Mouse (Mus musculus) embryonic facial prominence, embryonic 10.5 days (tissue): Measurements from ENCODE around the gene Gm9495. TPM values are rescaled to one million over a fixed set of nuclear protein-coding genes. Genes with fewer than 3 reads are reported as not detected.
"Not testable (repeated sequence)": the region's sequence is repeated elsewhere in the genome, so short reads cannot be mapped to it uniquely, and the experiment has no call there.

Experiments
- DNase-seq: peaks from one replicate; pipeline ENCODE4 v3.0.0-alpha.2; 2017; ENCODE audit warnings: low spot score
- H3K27ac ChIP-seq: fragments of 300-500 bp; sonication (generic); replicated peaks from 2 replicates; pipeline ENCODE4 v1.5.1; 2016; ENCODE audit warnings: mild to moderate bottlenecking
- H3K27me3 ChIP-seq: fragments of 300-500 bp; sonication (generic); replicated peaks from 2 replicates; pipeline ENCODE4 v1.6.1; 2016; ENCODE audit warnings: low read depth, mild to moderate bottlenecking; ENCODE audit not compliant: poor library complexity, severe bottlenecking
- H3K36me3 ChIP-seq: fragments of 300-500 bp; sonication (generic); replicated peaks from 2 replicates; pipeline ENCODE4 v1.6.1; 2016; ENCODE audit warnings: mild to moderate bottlenecking, moderate library complexity
- H3K4me1 ChIP-seq: fragments of 300-500 bp; sonication (generic); 2 replicates; pipeline ENCODE4 v1.6.1; 2016
- H3K4me3 ChIP-seq: fragments of 300-500 bp; sonication (generic); 2 replicates; pipeline ENCODE4 v1.5.1; 2016; ENCODE audit warnings: mild to moderate bottlenecking, moderate library complexity
- H3K9me3 ChIP-seq: fragments of 300-500 bp; sonication (generic); 2 replicates; pipeline ENCODE4 v1.6.1; 2016; ENCODE audit warnings: mild to moderate bottlenecking
- WGBS: fragments of 180-500 bp; shearing (Covaris S2); methylation state at CpG from one replicate; pipeline ENCODE4 v1.1.7; 2016; 5-methylcytosine and 5-hydroxymethylcytosine counted together
- polyA plus RNA-seq: library from polyadenylated mRNA; unstranded; fragments of >200 nt; fragmentation: Nextera tagmentation; extraction: Ambion mirVana; gene quantifications from 2 replicates; pipeline ENCODE4 v1.2.1, GENCODE M21; 2016

Gm9495 gene
- polyA plus RNA-seq = not detected in 2 replicates

DNA sequence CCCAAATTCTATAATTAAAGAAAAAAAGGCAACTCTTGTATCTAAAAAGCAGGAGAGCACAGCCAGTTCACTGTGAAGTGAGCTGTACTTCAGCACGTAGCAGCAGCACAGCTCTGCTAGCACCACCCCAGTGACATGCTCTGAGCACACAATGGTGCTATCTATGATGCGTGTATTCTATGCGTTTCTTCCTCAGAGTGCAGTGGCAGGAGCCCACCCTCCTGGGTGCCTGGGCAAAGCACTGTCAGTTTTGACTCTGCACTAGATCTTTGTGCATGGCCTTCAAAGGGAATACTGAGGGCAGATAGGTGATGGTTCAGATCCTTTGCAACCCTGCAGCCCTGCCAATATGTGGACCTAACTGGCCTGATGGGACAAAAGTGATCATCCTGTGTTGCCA lies at the start of gene Gm9495:
Gm9495 (minus strand) TSS at position 101 of the 400 bp plus-strand sequence.
- not testable (repeated sequence) for H3K4me1 ChIP-seq, H3K27me3 ChIP-seq, H3K9me3 ChIP-seq, H3K36me3 ChIP-seq, DNase-seq, H3K27ac ChIP-seq, H3K4me3 ChIP-seq
- 94% methylated on average over 3 of the region's 3 CpGs for WGBS

- H3K36me3 ChIP-seq, H3K27me3 ChIP-seq, H3K9me3 ChIP-seq, DNase-seq, H3K27ac ChIP-seq, H3K4me1 ChIP-seq, H3K4me3 ChIP-seq: not testable (repeated sequence)
- WGBS = 86% methylated on average over 3 of the region's 3 CpGs
Observed at GRCm38 (mm10) chr8:69474946-69475345, 21.6 kb upstream of the Gm9495 start.

DNA sequence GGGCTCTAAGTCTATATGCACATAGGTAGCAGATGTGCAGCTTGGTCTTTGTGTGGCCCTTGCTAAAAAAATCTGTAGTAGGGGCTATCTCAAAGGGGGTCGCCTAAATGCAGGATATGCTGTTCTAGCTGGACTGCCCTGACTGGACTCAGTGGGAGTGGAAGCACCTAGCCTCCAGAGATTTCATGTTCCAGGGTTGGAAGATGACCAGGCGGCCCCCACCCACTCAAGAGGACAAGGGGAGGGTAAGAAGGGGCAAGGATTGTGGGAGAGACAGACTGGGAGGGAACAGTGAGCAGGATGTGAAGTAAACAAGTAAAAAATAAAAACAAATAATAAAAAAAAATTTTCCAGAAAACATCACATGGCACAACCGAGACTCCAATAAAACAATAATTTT lies 33.3 kb downstream of the Gm9495 start:
- not testable (repeated sequence) for DNase-seq, H3K9me3 ChIP-seq, H3K27me3 ChIP-seq, H3K36me3 ChIP-seq, H3K27ac ChIP-seq, H3K4me1 ChIP-seq, H3K4me3 ChIP-seq
- WGBS = 81% methylated on average over 3 of the region's 3 CpGs

GRCm38 (mm10) chr8:69414326-69414725 lies 39.0 kb downstream of the Gm9495 start:
- H3K27me3 ChIP-seq = no peaks in the 10 kb centered on the region
- no peak for DNase-seq

GRCm38 (mm10) chr8:69404768-69405167 lies 48.6 kb downstream of the Gm9495 start:
- Histone ChIP-seq H3K36me3 (no peaks in the 10 kb centered on the region), H3K27me3 (no peaks in the 10 kb centered on the region), H3K9me3 (peaks cover 3% of the 10 kb centered on the region; the same call in 1 of the 2 replicates), H3K4me1 (peaks cover under 1% of the 10 kb centered on the region; the same call in 1 of the 2 replicates), H3K4me3 (no peak overlapping the region), H3K27ac (no peak overlapping the region)
- 92% methylated on average over 6 of the region's 6 CpGs for WGBS
- no peak for DNase-seq

More at GRCm38 (mm10) chr8:69414326-69414725, 39.0 kb downstream of the Gm9495 start:
- Histone ChIP-seq H3K36me3 (no peaks in the 10 kb centered on the region), H3K4me3 (no peak overlapping the region), H3K4me1 (no peaks in the 10 kb centered on the region), H3K9me3 (no peaks in the 10 kb centered on the region), H3K27ac (no peak overlapping the region)
- 89% methylated on average over 1 of the region's 1 CpGs for WGBS

GRCm38 (mm10) chr8:69399956-69400443 lies 53.4 kb downstream of the Gm9495 start:
- Histone ChIP-seq H3K36me3 (no peaks in the 10 kb centered on the region), H3K4me1 (peaks cover 15% of the 10 kb centered on the region), H3K9me3 (peaks cover 3% of the 10 kb centered on the region; the same call in 1 of the 2 replicates), H3K27ac (peak overlapping the region; percentile 86), H3K4me3 (peak overlapping the region; percentile 62), H3K27me3 (no peaks in the 10 kb centered on the region)
- 71% methylated on average over 4 of the region's 4 CpGs for WGBS
- DNase-seq = no peak

- Histone ChIP-seq H3K4me1 (peaks cover 20% of the 10 kb centered on the region), H3K27ac (peak overlapping the region; percentile 86)
Observed at GRCm38 (mm10) chr8:69399181-69399955, 54.0 kb downstream of the Gm9495 start.

GRCm38 (mm10) chr8:69396196-69396595 lies 57.2 kb downstream of the Gm9495 start:
- no peak overlapping the region for H3K27ac ChIP-seq
- WGBS = 78% methylated on average over 6 of the region's 6 CpGs
- peak overlapping the region; percentile 78 for H3K4me3 ChIP-seq

More at GRCm38 (mm10) chr8:69399181-69399955, 54.0 kb downstream of the Gm9495 start:
- peak; percentile 65 for DNase-seq
- Histone ChIP-seq H3K4me3 (peak overlapping the region; percentile 62), H3K27me3 (no peaks in the 10 kb centered on the region), H3K9me3 (peaks cover 3% of the 10 kb centered on the region; the same call in 1 of the 2 replicates), H3K36me3 (no peaks in the 10 kb centered on the region)
- WGBS = 16% methylated on average over 43 of the region's 43 CpGs

GRCm38 (mm10) chr8:69395050-69395789 lies 58.1 kb downstream of the Gm9495 start:
- 2% methylated on average over 26 of the region's 26 CpGs for WGBS
- H3K36me3 ChIP-seq = peaks cover 39% of the 10 kb centered on the region
- H3K9me3 ChIP-seq = peaks cover 34% of the 10 kb centered on the region
- peak overlapping the region; percentile 97 for H3K27ac ChIP-seq
- H3K4me1 ChIP-seq = peaks cover 24% of the 10 kb centered on the region
- peak overlapping the region; percentile 78 for H3K4me3 ChIP-seq
- H3K27me3 ChIP-seq = no peaks in the 10 kb centered on the region
- peak; percentile 91 for DNase-seq

More at GRCm38 (mm10) chr8:69396196-69396595, 57.2 kb downstream of the Gm9495 start:
- DNase-seq = no peak
- Histone ChIP-seq H3K9me3 (peaks cover 25% of the 10 kb centered on the region), H3K36me3 (peaks cover 30% of the 10 kb centered on the region), H3K4me1 (peaks cover 24% of the 10 kb centered on the region), H3K27me3 (no peaks in the 10 kb centered on the region)

DNA sequence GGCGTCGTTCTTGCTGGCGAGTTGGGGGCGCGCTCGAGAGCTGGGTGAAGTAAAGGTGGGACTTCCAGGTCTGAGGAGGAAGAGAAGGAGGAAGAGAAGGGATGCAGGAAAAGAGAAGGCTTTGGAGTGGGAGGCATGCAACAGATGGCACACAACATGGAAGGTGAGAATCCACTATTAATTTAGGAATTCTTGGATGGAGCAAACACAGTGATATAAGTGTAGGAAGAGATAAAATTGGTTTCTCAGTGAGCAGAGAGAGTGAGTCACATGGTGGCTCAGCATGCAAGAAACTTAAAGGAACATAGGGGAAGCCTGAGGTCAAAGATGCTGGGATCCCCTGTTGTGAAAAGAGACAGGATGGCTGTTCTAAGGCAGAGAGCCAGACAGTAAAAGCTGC lies 69.0 kb downstream of the Gm9495 start:
- H3K4me3 ChIP-seq = no peak overlapping the region
- peaks cover 68% of the 10 kb centered on the region for H3K9me3 ChIP-seq
- over 99% methylated on average over 6 of the region's 6 CpGs for WGBS
- H3K4me1 ChIP-seq = no peaks in the 10 kb centered on the region
- no peak for DNase-seq
- H3K27me3 ChIP-seq = no peaks in the 10 kb centered on the region
- H3K27ac ChIP-seq = no peak overlapping the region
- H3K36me3 ChIP-seq = peaks cover 61% of the 10 kb centered on the region
